In the genomic region with DNA sequence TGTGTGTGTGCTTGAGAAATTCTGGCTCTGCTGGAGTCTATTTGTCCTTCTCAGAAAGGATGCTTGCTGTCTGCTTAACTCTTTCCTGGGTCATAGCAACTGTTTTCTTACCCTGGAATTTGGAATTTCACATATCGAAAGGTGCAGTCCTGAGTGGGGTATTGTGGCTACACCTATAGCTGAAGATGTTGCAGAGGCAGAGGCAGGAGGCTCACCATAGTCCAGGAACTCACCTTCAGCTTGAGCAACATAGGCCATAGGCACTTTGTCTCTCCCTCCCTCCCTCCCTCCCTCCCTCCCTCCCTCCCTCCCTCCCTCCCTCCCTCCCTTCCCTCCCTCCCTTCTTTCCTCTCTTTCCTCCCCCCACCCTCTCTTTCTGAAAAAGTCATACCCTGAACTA, we compare ENCODE assay signal across 10 mouse cellular contexts.
A peak's percentile ranks its signal among the peaks of the same experiment; 100 is the strongest.
DNase-seq lines count a peak whose midpoint lies in the region; ATAC-seq lines count a peak whose summit lies in the region.
"Had no signal": no experiment of that assay in that cellular context is flagged by ENCODE, and none has a peak within 500 bp of the region (broad histone marks: within the 10 kb centered on the region; RNA-seq: fewer than 3 reads in every experiment).

No protein-coding gene starts in this region.

- intact Hi-C loops in left cerebral cortex, postnatal 10 days (cut with DNase I), result no loop called here

- DNase-seq in kidney, adult 8-10 months, result no peak
- DNase-seq in embryonic facial prominence, embryonic 14.5 days (ENCODE audit: low spot score), result no peak
- DNase-seq in hindbrain, embryonic 11.5 days (ENCODE audit: low spot score), result no peak
- DNase-seq in left cerebral cortex, postnatal 10 days (ENCODE audit: extremely low spot score in 1 of 2, low spot score in 2 of 2), result no peak
- DNase-seq in lung, postnatal 36 days, result no peak
- no peak for DNase-seq in frontal cortex, postnatal 10 days (ENCODE audit: low spot score in 2 of 2)

- WGBS in kidney, embryonic 14.5 days, result 75% methylated on average over 1 of the region's 1 CpGs
- WGBS in embryonic facial prominence, embryonic 14.5 days, result 76% methylated on average over 1 of the region's 1 CpGs
- WGBS in hindbrain, embryonic 11.5 days, result 85% methylated on average over 1 of the region's 1 CpGs
- 56% methylated on average over 1 of the region's 1 CpGs for WGBS in midbrain, embryonic 16.5 days

- H3K27me3 ChIP-seq in kidney, embryonic 14.5 days (ENCODE audit: control insufficient read depth, insufficient read depth, low read length), result peaks cover 4% of the 10 kb centered on the region; the same call in 1 of the 2 replicates
- H3K27me3 ChIP-seq in embryonic facial prominence, embryonic 14.5 days (replicated peaks; ENCODE audit: control insufficient read depth, insufficient read depth, low read length), result no peaks in the 10 kb centered on the region
- no peaks in the 10 kb centered on the region for H3K27me3 ChIP-seq in hindbrain, embryonic 11.5 days (ENCODE audit: control insufficient read depth, insufficient read depth, low read length)
- H3K27me3 ChIP-seq in midbrain, embryonic 16.5 days (ENCODE audit: control insufficient read depth, insufficient read depth, low read depth, low read length), result no peaks in the 10 kb centered on the region
- H3K27me3 ChIP-seq: CH12.LX; liver, embryonic 15.5 days had no signal

- no peak overlapping the region for H3K27ac ChIP-seq in kidney, embryonic 14.5 days (ENCODE audit: low read depth, low read length)
- H3K27ac ChIP-seq in embryonic facial prominence, embryonic 14.5 days (replicated peaks; ENCODE audit: low read depth, low read length), result no peak overlapping the region
- H3K27ac ChIP-seq in hindbrain, embryonic 11.5 days (ENCODE audit: low read depth, low read length), result no peak overlapping the region
- peak overlapping the region; percentile 83 for H3K27ac ChIP-seq in midbrain, embryonic 16.5 days (ENCODE audit: low read length)
- H3K27ac ChIP-seq: liver, embryonic 15.5 days had no signal

- H3K36me3 ChIP-seq in kidney, embryonic 14.5 days (ENCODE audit: control insufficient read depth, insufficient read depth, low read length), result no peaks in the 10 kb centered on the region
- H3K36me3 ChIP-seq in embryonic facial prominence, embryonic 14.5 days (ENCODE audit: control insufficient read depth, insufficient read depth, low read length), result no peaks in the 10 kb centered on the region
- no peaks in the 10 kb centered on the region for H3K36me3 ChIP-seq in hindbrain, embryonic 11.5 days (ENCODE audit: control insufficient read depth, insufficient read depth, low read length)
- no peaks in the 10 kb centered on the region for H3K36me3 ChIP-seq in midbrain, embryonic 16.5 days (ENCODE audit: control insufficient read depth, insufficient read depth, low read length)
- H3K36me3 ChIP-seq: liver, embryonic 15.5 days had no signal

- H3K4me1 ChIP-seq in kidney, embryonic 14.5 days (ENCODE audit: control insufficient read depth, insufficient read depth, low read length), result no peaks in the 10 kb centered on the region
- H3K4me1 ChIP-seq in embryonic facial prominence, embryonic 14.5 days (ENCODE audit: control insufficient read depth, insufficient read depth, low read length), result peaks cover 5% of the 10 kb centered on the region
- no peaks in the 10 kb centered on the region for H3K4me1 ChIP-seq in hindbrain, embryonic 11.5 days (replicated peaks; ENCODE audit: control insufficient read depth, insufficient read depth, low read length)
- H3K4me1 ChIP-seq in midbrain, embryonic 16.5 days (ENCODE audit: control insufficient read depth, insufficient read depth, low read length), result peaks cover 16% of the 10 kb centered on the region
- H3K4me1 ChIP-seq: liver, embryonic 15.5 days had no signal

- H3K9me3 ChIP-seq in kidney, embryonic 14.5 days (ENCODE audit: control insufficient read depth, low read length), result no peaks in the 10 kb centered on the region
- no peaks in the 10 kb centered on the region for H3K9me3 ChIP-seq in embryonic facial prominence, embryonic 14.5 days (ENCODE audit: control insufficient read depth, low read length)
- H3K9me3 ChIP-seq in hindbrain, embryonic 11.5 days (ENCODE audit: control insufficient read depth, low read length), result no peaks in the 10 kb centered on the region
- no peaks in the 10 kb centered on the region for H3K9me3 ChIP-seq in midbrain, embryonic 16.5 days (replicated peaks; ENCODE audit: control insufficient read depth, low read length, poor library complexity, severe bottlenecking)
- H3K9me3 ChIP-seq: liver, embryonic 15.5 days had no signal

- no peak overlapping the region for H3K9ac ChIP-seq in kidney, embryonic 14.5 days (ENCODE audit: low read depth, low read length)
- no peak overlapping the region for H3K9ac ChIP-seq in embryonic facial prominence, embryonic 14.5 days (ENCODE audit: low read depth, low read length)
- H3K9ac ChIP-seq in hindbrain, embryonic 11.5 days (ENCODE audit: low read depth, low read length), result no peak overlapping the region
- H3K9ac ChIP-seq in midbrain, embryonic 16.5 days (ENCODE audit: low read depth, low read length), result peak overlapping the region; percentile 66; the same call in 1 of the 2 replicates
- H3K9ac ChIP-seq: liver, embryonic 15.5 days had no signal

- no peak for ATAC-seq in kidney, embryonic 14.5 days (ENCODE audit: low FRiP score, low TSS enrichment)
- no peak; the same call in 1 of the 2 replicates for ATAC-seq in embryonic facial prominence, embryonic 14.5 days (ENCODE audit: low read depth)
- peak; percentile 67 for ATAC-seq in hindbrain, embryonic 11.5 days (ENCODE audit: low FRiP score)
- ATAC-seq in midbrain, embryonic 16.5 days, result peak; percentile 61; the same call in 1 of the 2 replicates

- H3K4me3 ChIP-seq in kidney, embryonic 14.5 days (ENCODE audit: low read length), result no peak overlapping the region
- no peak overlapping the region; the same call in 1 of the 2 replicates for H3K4me3 ChIP-seq in embryonic facial prominence, embryonic 14.5 days (ENCODE audit: low read depth, low read length)
- peak overlapping the region; percentile 23; the same call in 1 of the 2 replicates for H3K4me3 ChIP-seq in hindbrain, embryonic 11.5 days (ENCODE audit: low read depth, low read length)
- peak overlapping the region; percentile 33 for H3K4me3 ChIP-seq in midbrain, embryonic 16.5 days (ENCODE audit: low read depth, low read length)
- H3K4me3 ChIP-seq: liver, embryonic 15.5 days had no signal

- H3K4me2 ChIP-seq in kidney, embryonic 14.5 days (replicated peaks; ENCODE audit: low read depth, low read length), result peak overlapping the region; percentile 38
- H3K4me2 ChIP-seq in embryonic facial prominence, embryonic 14.5 days (ENCODE audit: low read depth, low read length), result peak overlapping the region; percentile 53
- H3K4me2 ChIP-seq in hindbrain, embryonic 11.5 days (replicated peaks; ENCODE audit: low read depth, low read length), result peak overlapping the region; percentile 45
- H3K4me2 ChIP-seq in midbrain, embryonic 16.5 days (ENCODE audit: low read length), result peak overlapping the region; percentile 70
- H3K4me2 ChIP-seq: liver, embryonic 15.5 days had no signal

Comparison
In these comparisons a context has a peak if more than half of its experiments do, and no peak if none do; other contexts are left out.
1. ATAC-seq: peak in hindbrain, embryonic 11.5 days (single experiment) and midbrain, embryonic 16.5 days (single experiment); none in kidney, embryonic 14.5 days (single experiment) and embryonic facial prominence, embryonic 14.5 days (single experiment).
2. H3K4me3 ChIP-seq: peak in hindbrain, embryonic 11.5 days (single experiment) and midbrain, embryonic 16.5 days (single experiment); none in kidney, embryonic 14.5 days (single experiment) and embryonic facial prominence, embryonic 14.5 days (single experiment).
3. Peak in every context shown above with its lines, with median percentiles within 50 percentile points of each other: H3K4me2 ChIP-seq.